Mouse (Mus musculus): Measurements from ENCODE around the gene Hccs.

GRCm38 (mm10) chrX:169337559-169337958 lies 17.4 kb upstream of the Hccs start:
- TF ChIP-seq CTCF (IDR thresholded peaks at IDR 0.05; ENCODE audit: control insufficient read depth, insufficient read depth, insufficient read length), result no peak
- TF ChIP-seq CEBPB (IDR thresholded peaks at IDR 0.05; ENCODE audit: low read depth), result no peak
- TF ChIP-seq USF1 (IDR thresholded peaks at IDR 0.05; ENCODE audit: low read depth), result no peak
- no peak for TF ChIP-seq FOSL1 (IDR thresholded peaks at IDR 0.05; ENCODE audit: insufficient read depth, low read length, poor library complexity, severe bottlenecking)
